Mouse (Mus musculus) activated CD4-positive, CD25-positive, alpha-beta regulatory T cell, adult 4 months (primary cell): ENCODE measurements around the gene Ctla4. TPM values are rescaled to one million over a fixed set of nuclear protein-coding genes. Genes with fewer than 3 reads are reported as not detected.

ENCODE experiments used
- polyA plus RNA-seq, 2 experiments: library from polyadenylated mRNA; unstranded; fragments of 100-300 nt; shearing (Covaris generic); gene quantifications; one replicate each; pipeline ENCODE4 v1.2.1; 2017

Gene Ctla4
- polyA plus RNA-seq, 2 experiments from 2014 or later, result 242 to 284 TPM

Other genes with a start within 250 kb of the Ctla4 start
- gene Cd28, start 170.2 kb upstream of the Ctla4 start, polyA plus RNA-seq, result 100 to 1,000 TPM; 257 to 298 TPM
- gene Icos, start 90.9 kb downstream of the Ctla4 start, polyA plus RNA-seq, result 100 to 1,000 TPM; 474 to 595 TPM